Mouse (Mus musculus): Measurements from ENCODE around the gene Ing4.

DNA sequence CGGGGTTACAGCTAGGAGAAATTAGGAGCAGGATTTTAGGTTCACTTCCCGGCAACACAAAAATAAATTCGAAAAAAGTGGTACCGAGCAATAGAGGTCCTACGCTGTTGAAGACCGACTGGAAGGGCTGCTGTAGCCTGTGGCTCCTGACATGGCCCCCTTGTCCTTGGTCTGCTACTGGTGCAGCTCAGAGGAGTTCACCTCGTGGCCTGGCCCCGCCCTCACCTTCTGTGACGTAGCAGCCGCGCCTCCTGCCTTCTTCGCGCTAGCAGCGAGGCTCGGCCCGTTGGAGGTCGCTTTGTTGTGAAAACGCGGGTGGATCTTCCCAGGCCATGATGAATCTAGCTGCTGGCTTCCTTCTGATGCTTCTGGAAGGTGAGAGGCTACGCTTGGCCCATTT is 10.1 kb downstream of the Ing4 start, which contains the start of gene Acrbp:
- TF ChIP-seq CTCF (IDR thresholded peaks at IDR 0.05; ENCODE audit: control insufficient read depth, insufficient read depth, insufficient replicate concordance, low read depth, low read length) (no peak), POLR2A (IDR thresholded peaks at IDR 0.05; ENCODE audit: control insufficient read depth, low read depth, low read length) (peak; percentile 98)

All from testis, adult 2 months (tissue).